Mouse (Mus musculus) E14TG2a.4 (cell line): ENCODE results near the gene E030025P04Rik.

Source experiments
- CTCF ChIP-seq: conservative IDR thresholded peaks from 2 replicates; pipeline ENCODE4 v1.5.1; 2014; ENCODE audit warnings: low read length
- NANOG ChIP-seq: IDR thresholded peaks from 2 replicates; pipeline ENCODE4 v1.6.1; 2014; ENCODE audit warnings: borderline replicate concordance, low read length, mixed read lengths

DNA sequence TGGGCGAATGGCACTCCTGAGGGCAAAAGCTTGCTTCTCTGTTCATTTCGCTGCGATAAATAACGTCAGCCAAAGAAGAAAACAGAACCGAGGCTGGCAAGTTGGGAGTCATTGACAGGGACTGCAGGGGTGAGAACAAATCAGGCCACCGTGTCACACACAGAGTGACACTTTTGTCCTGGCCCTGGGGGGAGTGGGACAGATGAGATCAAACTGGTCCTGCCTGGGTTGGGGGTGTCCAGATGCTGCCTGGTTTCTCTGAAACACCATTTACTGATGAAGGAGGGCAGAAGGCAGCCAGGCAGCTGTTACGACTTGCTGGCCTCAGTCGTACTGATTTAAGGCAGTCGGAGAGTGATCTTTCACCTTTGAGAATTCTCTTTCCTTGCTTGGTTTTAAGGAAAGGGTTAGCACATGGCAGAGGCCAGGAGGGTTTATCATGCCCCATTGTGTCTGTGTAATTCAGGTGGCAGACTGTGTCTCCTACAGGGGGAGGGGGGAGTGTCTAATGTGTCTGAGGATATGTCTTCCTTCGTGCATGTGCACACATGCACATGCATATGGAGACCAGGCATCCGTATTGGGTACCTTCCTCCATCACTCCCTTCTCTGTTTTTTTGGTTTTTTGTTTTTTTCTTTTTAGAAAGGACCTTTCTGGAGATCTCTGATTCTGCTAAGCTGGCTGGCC lies 36.5 kb downstream of the E030025P04Rik start:
- TF ChIP-seq CTCF (no peak), NANOG (no peak)
